Mouse (Mus musculus) small intestine, adult 2 months (tissue): Measurements from ENCODE around the gene Ffar2. TPM values are rescaled to one million over a fixed set of nuclear protein-coding genes. Genes with fewer than 3 reads are reported as not detected.
A peak's percentile ranks its signal among the peaks of the same experiment; 100 is the strongest.

Source experiments
- H3K27ac ChIP-seq: fragments of 200-500 bp; 2 replicates; pipeline ENCODE4 v1.5.1; 2012; ENCODE audit warnings: low read depth, low read length, control low read depth, inconsistent platforms; ENCODE audit not compliant: insufficient read depth
- H3K27me3 ChIP-seq: fragments of 200-500 bp; 2 replicates; pipeline ENCODE4 v1.6.1; 2012; ENCODE audit warnings: mild to moderate bottlenecking, moderate library complexity, low read length, inconsistent platforms; ENCODE audit not compliant: control insufficient read depth, insufficient read depth
- H3K36me3 ChIP-seq: fragments of 200-500 bp; 2 replicates; pipeline ENCODE4 v1.6.1; 2012; ENCODE audit warnings: mild to moderate bottlenecking, low read length, control low read depth, inconsistent platforms; ENCODE audit not compliant: control insufficient read depth, insufficient read depth
- H3K4me1 ChIP-seq: fragments of 200-500 bp; 2 replicates; pipeline ENCODE4 v1.6.1; 2012; ENCODE audit warnings: low read length, inconsistent platforms, mixed read lengths; ENCODE audit not compliant: control insufficient read depth, insufficient read depth, insufficient read length
- H3K4me3 ChIP-seq: fragments of 200-500 bp; 2 replicates; pipeline ENCODE4 v1.5.1; 2012; ENCODE audit warnings: low read depth, mild to moderate bottlenecking, control low read depth, inconsistent platforms, low read length, moderate library complexity
- CTCF ChIP-seq: fragments of 200-500 bp; IDR thresholded peaks from 2 replicates; pipeline ENCODE4 v1.5.1; 2012; ENCODE audit warnings: low read depth, mild to moderate bottlenecking, control low read depth, inconsistent platforms, low read length, moderate library complexity, mixed read lengths; ENCODE audit not compliant: insufficient replicate concordance, insufficient read length; ENCODE audit errors: extremely low read depth
- POLR2A ChIP-seq: fragments of 200-500 bp; IDR thresholded peaks from 2 replicates; pipeline ENCODE4 v1.6.1; 2012; ENCODE audit warnings: low read depth, mild to moderate bottlenecking, control low read depth, inconsistent platforms, low read length, moderate library complexity
- WGBS: fragments of 180-500 bp; shearing (Covaris S2); methylation state at CpG from one replicate; pipeline ENCODE4 v1.1.7; 2018; 5-methylcytosine and 5-hydroxymethylcytosine counted together
- polyA plus RNA-seq: library from polyadenylated mRNA; depleted of rRNA; stranded (reverse); fragments of >200 nt; gene quantifications from 2 replicates; pipeline ENCODE4 v1.2.3, GENCODE M21; 2012

The Ffar2 gene
- polyA plus RNA-seq, 1 experiment, result 9.5 TPM

DNA sequence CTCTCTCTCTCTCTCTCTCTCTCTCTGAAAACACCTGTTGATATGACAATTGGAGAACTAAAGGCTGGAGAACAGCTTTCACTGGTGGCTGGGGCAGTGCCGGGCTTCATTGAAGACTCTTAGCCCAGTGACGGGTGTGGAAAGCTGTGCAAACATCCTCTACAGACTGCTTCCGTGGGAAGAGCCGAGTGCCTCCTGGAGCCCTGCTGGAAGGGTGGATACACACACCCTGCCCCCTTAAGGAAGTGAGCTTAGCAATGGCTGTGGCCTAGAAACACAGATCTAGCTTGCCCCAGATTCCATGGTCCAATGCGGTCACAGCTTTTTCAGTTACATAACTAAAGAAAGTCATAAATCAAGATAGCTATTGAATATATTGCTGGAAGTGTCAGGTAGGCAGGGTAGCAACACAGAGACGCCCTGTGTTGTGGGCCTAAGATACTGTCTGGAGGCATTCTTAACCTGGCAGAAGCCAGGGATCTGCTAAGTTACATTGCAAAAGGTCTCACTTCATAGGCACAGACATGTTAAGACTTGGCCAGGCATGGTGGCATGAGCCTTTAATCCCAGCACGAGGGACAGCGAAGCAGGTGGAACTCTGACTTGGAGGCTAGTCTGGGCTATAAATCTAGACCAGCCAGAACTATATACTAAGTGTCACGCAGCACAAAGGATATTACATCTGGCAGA is 19.4 kb downstream of the Ffar2 start:
- H3K27ac ChIP-seq, result peak overlapping the region; percentile 33; the same call in 1 of the 2 replicates
- H3K27me3 ChIP-seq, result no peaks in the 10 kb centered on the region
- H3K36me3 ChIP-seq, result no peaks in the 10 kb centered on the region
- H3K4me3 ChIP-seq, result no peak overlapping the region
- H3K4me1 ChIP-seq, result peaks cover 2% of the 10 kb centered on the region; the same call in 1 of the 2 replicates
- no peak for TF ChIP-seq POLR2A
- no peak; the same call in 1 of the 2 replicates for TF ChIP-seq CTCF
- 22% methylated on average over 9 of the region's 9 CpGs for WGBS

DNA sequence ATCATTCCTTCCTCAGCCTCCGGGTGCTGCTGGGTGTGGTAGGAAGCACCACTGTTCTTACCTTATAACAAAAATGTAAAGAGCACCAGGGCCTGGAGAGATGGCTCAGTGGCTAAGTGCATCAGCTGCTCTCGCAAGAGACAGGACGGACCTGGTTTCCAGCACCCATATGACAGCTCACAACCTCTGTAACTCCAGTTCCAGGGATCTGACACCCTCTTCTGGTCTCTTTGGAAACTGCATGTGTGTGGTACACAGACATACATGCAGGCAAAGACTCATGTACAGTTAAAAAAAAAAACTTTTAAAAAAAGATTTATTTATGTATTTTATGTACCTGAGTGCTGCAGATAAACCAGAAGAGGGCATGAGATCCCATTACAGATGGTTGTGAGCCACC is 20.3 kb downstream of the Ffar2 start:
- 97% methylated on average over 3 of the region's 3 CpGs for WGBS
- H3K27ac ChIP-seq, result no peak overlapping the region
- no peaks in the 10 kb centered on the region for H3K27me3 ChIP-seq
- H3K4me3 ChIP-seq, result no peak overlapping the region
- TF ChIP-seq CTCF (no peak), POLR2A (no peak)
- no peaks in the 10 kb centered on the region for H3K36me3 ChIP-seq
- H3K4me1 ChIP-seq, result peaks cover 2% of the 10 kb centered on the region; the same call in 1 of the 2 replicates

DNA sequence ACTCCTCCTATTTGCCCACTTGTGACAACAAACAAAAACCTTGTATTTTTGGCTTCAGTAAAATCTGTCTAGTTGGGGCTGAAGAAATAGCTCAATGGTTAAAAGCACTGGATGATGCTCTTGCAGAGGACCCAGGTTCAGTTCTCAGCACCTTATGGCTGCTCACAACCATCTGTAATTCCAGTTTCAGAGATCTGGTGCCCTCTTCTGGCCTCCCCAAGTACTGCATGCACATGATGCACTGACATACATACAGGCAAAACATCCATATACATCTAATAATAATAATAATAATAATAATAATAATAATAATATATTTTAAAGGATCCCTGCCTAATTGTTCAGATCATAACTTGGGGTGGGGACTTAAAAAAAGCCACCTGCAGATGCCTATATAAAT is 22.9 kb downstream of the Ffar2 start:
- H3K27ac ChIP-seq, result no peak overlapping the region
- TF ChIP-seq CTCF (no peak), POLR2A (no peak)
- H3K27me3 ChIP-seq, result no peaks in the 10 kb centered on the region
- no peaks in the 10 kb centered on the region for H3K36me3 ChIP-seq
- H3K4me3 ChIP-seq, result no peak overlapping the region
- peaks cover 2% of the 10 kb centered on the region; the same call in 1 of the 2 replicates for H3K4me1 ChIP-seq

DNA sequence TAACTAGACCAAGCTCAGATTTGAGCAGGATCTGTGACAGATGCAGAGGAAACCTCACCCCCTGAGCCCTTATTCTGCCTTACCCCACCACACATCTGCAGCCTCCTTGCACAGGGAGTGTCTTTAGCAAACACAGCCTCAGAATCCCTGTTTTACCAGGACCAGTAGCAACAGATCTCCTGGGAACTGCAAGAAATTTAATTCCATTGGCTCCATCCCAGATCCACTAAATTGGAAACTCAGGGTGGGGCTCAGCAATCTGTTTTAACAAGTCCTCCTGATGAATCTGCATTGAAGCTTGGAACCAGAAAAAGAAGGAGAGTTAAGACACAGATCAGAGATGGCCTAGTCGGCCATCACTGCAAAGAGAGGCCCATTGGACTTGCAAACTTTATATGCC is 26.8 kb downstream of the Ffar2 start:
- no peak for TF ChIP-seq CTCF
- no peak for TF ChIP-seq POLR2A
- Histone ChIP-seq H3K4me1 (no peaks in the 10 kb centered on the region), H3K27ac (no peak overlapping the region), H3K36me3 (no peaks in the 10 kb centered on the region), H3K27me3 (no peaks in the 10 kb centered on the region), H3K4me3 (no peak overlapping the region)
- whole genome bisulfite sequencing, result 87% methylated on average over 1 of the region's 1 CpGs

DNA sequence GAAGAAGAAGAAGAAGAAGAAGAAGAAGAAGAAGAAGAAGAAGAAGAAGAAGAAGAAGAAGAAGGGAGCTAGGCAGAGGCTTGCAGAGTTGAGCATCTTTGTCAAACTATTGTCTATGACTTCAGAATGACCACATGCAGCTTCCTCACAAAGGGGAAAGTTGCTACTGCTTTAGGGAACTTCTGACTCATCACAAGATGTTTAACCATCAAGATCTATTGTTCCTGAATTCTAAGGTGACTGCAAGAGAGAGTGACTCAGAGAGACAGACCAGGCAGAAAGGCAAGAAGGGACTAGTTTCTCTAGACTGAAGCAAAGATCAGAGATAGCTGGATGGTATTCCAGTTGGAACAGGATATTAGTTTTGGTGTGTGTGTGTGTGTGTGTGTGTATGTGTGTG is 28.7 kb downstream of the Ffar2 start:
- H3K4me3 ChIP-seq, result no peak overlapping the region
- no peak overlapping the region for H3K27ac ChIP-seq
- no peaks in the 10 kb centered on the region for H3K27me3 ChIP-seq
- no peaks in the 10 kb centered on the region for H3K4me1 ChIP-seq
- no peaks in the 10 kb centered on the region for H3K36me3 ChIP-seq
- TF ChIP-seq POLR2A (no peak), CTCF (no peak)

DNA sequence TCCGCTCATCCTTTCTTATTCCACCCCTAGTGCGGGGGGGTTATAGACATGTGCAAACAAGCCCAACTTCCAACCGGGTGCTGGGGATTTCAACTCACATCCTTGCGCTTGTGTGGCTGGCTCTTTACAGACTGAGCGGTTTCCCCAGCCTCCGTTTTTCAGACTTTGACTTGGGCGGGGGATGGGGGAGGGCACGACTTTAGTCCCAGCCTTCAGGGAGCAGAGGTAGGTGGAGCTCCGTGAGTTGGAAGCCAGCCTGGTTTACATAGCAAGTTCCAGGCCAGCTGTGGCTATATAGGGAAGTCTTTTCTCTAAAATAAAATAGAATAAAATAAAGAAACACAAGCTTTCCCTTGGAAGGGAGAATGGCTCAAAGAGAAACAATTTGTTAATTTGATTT is 31.7 kb downstream of the Ffar2 start:
- H3K36me3 ChIP-seq, result no peaks in the 10 kb centered on the region
- H3K4me3 ChIP-seq, result no peak overlapping the region
- H3K27ac ChIP-seq, result no peak overlapping the region
- TF ChIP-seq POLR2A, result no peak
- TF ChIP-seq CTCF, result no peak
- no peaks in the 10 kb centered on the region for H3K4me1 ChIP-seq
- H3K27me3 ChIP-seq, result no peaks in the 10 kb centered on the region
- 11% methylated on average over 9 of the region's 9 CpGs for WGBS

DNA sequence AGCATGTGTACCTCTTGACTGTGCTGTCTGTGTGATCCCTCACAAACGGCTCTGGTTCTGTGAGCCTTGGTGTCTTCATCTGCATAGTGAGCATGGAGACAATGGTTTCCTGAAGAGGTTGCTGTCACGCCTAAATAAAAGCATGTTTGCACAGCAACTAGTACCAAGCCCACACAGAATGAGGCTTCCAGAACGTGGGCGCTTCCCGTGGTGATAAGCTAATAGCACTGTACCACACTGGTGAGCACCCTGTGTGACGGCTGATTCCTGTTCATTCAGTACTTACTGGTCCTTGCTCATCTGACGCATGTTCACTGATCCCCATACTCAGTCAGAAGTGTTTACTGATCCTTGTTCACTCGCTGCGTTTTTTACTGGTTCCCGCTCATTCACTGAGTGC is 33.4 kb downstream of the Ffar2 start:
- no peak overlapping the region for H3K4me3 ChIP-seq
- TF ChIP-seq CTCF (no peak), POLR2A (no peak)
- 67% methylated on average over 10 of the region's 10 CpGs for WGBS
- H3K27me3 ChIP-seq, result no peaks in the 10 kb centered on the region
- no peaks in the 10 kb centered on the region for H3K36me3 ChIP-seq
- no peaks in the 10 kb centered on the region; the same call in none of the 2 replicates for H3K4me1 ChIP-seq
- no peak overlapping the region for H3K27ac ChIP-seq

DNA sequence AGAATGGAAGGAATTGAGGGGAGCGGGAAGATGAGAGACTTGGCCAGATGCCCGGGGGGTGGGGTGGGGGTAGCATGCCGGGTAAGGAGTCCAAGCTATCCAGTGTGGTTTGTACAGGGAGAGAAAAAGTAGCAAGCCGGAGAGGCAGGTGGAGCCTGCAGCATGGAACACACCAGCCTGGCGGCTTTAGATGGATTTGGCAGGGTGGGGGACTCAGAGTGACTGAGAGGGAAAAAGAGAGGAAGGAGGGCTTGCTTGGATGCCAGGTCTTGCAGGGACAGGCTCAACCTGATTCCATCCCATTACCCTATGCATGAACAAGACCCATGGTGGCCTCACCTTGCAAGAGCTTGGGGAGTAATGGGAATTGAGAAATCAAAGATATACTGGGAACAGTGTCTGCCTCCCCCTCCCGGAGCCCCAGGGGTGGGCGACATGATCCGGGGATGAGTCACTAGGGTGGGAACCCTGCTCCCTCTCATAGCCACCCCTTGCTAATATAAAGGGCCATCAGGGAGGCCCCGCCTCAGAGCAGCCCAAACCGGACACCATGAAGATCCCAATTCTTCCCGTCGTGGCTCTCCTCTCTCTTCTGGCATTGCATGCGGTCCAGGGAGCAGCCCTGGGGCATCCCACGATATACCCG is 36.1 kb downstream of the Ffar2 start, which contains the start of gene Krtdap:
TSS of gene Krtdap (plus strand) at position 520 of the 646 bp plus-strand sequence.
- WGBS, result 70% methylated on average over 15 of the region's 15 CpGs

More for the DNA sequence above, 36.1 kb downstream of the Ffar2 start, which contains the start of gene Krtdap:
- Histone ChIP-seq H3K36me3 (no peaks in the 10 kb centered on the region), H3K4me1 (peaks cover 2% of the 10 kb centered on the region), H3K27me3 (no peaks in the 10 kb centered on the region), H3K4me3 (no peak within 1 kb of the TSS), H3K27ac (no peak within 1 kb of the TSS)
- TF ChIP-seq POLR2A, result no peak
